Mouse (Mus musculus): Measurements from ENCODE around the gene Upp2.
A peak's percentile ranks its signal among the peaks of the same experiment; 100 is the strongest.

Upp2 gene

DNA sequence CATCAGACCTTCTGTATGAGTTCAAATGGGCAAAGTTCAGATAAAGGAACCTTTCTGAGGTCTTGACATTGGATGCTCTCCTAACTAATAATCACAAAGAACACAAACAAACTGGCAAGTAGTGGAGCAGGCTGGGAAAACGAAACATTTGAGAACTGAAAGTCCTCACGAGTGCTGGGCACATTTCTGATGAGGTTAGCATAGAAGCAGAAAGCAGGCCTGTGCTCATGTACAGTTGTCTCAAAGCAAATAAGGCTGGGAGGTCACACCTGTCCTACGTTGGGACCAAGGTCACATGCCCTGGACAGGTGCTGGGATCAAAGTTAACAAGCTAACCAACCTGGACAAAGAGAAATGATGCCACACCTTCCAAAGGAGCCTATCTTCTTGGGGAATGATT, 187.6 kb downstream of the Upp2 start:
- DNase-seq (ENCODE audit: low read depth, low spot score), result no peak

DNA sequence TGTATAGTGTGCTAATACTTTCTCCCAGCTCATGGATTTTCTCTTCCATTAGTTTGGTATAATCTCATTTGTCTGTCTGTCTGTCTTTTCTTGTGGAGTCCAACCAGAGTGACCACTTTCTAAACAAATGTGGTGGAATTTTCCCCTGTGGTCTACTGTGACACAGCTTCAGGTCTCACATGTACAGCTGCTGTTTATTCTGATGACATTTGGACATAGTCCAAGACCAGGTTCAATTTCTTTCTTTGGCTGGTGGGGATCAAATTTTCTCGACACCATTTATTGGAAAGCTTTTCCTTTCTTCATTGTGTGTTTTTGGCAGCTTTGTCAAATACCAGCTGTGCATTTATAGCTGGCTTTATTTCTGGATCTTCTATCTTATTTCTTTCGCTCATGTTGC, 191.0 kb downstream of the Upp2 start:
- no peak for DNase-seq (ENCODE audit: low read depth, low spot score)

DNA sequence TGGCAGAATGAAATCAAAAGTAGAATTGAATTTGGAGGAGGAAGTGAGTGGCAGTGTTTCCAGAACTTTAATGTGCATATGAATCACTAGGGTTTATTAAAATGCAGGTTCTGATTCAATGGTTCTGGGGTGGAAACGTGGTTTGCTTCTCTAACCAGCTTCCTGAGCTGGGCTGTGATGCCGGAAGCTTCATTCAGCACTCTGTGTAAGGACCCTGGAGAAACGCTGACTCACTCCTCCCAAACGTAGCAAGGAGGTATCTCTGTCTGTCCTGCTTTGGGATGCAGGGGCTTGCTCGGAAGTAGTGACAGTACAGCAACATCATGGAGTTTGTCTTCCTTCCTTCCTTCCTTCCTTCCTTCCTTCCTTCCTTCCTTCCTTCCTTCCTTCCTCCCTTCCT, 192.6 kb downstream of the Upp2 start:
- peak; percentile 42 for DNase-seq (ENCODE audit: low read depth, low spot score)

DNA sequence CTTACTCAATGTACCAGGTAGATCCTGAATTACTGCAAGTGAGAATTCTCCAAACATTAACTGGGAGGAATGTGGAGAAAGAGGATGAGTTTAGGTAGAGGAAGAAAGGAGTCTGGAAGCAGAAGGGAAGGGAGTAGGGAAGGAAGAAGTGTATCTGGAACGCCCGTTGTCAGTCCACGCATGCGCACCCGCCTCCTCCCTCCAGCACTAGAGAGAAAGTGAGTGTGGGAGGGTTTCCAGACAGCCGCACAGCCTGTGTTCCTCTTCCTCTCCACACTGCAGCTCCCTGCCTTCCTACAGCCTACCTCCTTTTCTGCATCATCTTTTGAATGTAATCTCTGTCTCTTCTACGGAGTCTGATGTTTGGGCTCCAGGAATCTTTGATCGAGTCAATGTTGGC, 198.0 kb downstream of the Upp2 start:
- DNase-seq (ENCODE audit: low read depth, low spot score), result peak; percentile 85

DNA sequence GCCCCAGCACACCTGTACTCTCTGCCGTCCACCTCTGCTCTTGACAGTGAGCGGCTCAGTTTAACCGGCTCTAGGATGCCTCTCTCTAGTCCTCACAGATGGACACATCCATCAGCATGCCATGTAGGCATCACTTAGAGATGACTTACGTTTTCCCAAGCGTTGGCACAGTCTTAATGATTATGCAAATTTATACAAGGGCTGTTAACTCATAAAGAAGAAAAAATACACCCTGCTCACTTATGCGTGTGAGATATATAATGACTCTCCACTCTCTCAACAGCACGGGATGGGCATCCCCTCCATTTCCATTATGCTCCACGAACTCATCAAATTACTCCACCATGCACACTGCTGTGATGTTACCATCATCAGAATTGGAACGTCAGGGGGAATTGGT, 206.7 kb downstream of the Upp2 start:
- no peak for DNase-seq (ENCODE audit: low read depth, low spot score)

DNA sequence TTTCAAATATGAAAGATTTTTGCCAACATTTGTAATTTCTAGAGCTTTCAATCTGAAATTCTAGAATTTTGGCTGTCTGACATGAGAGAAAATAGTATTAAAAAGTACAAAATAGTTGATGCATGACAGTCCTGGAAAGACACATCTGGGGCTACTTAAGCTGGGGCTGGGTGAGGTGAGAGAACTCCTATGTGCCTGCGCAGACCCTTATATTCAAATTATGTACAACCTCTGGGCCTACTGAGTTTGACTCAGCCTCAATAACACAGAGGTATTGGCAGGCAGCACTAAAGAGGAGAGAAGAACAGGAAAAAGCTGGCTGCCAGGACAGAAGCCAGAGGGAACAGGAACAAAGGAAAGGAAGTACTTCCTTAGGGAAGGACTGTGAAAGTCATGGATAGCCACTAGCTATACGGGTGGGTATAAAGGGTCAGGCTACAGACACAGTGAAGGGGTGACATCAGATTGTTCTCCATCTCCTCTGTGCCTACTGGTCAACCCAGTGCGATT, 211.9 kb downstream of the Upp2 start:
- no peak for DNase-seq (ENCODE audit: low read depth, low spot score)

GRCm38 (mm10) chr2:58783526-58783925, 216.4 kb downstream of the Upp2 start:
- peak; percentile 98 for DNase-seq (ENCODE audit: low read depth, low spot score)

- DNase-seq (ENCODE audit: low read depth, low spot score), result no peak
These were observed 219.1 kb downstream of the Upp2 start for GRCm38 (mm10) chr2:58786177-58786576.

DNA sequence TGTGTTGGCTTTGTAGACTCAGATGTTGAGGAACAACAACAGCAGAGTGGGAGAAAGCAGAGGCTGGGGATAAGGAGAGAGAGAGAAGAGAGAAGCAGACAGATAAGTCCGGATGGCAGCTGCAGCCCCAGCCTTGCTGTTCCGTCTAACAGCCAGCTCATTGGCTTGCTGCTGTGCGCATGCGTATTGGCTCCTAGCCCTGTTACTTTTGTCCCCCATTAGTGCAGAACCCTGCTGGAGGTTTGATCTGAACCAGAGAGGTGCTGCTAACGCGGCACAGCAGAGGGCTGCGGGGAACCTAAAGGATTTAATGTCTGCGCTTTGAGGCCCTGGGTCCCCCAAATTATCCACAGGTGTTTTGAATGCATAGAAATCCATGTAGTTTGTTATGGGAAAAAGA, 219.6 kb downstream of the Upp2 start:
- DNase-seq (ENCODE audit: low read depth, low spot score), result no peak

- DNase-seq (ENCODE audit: low read depth, low spot score), result no peak
These were observed 220.3 kb downstream of the Upp2 start for GRCm38 (mm10) chr2:58787360-58787759.

DNA sequence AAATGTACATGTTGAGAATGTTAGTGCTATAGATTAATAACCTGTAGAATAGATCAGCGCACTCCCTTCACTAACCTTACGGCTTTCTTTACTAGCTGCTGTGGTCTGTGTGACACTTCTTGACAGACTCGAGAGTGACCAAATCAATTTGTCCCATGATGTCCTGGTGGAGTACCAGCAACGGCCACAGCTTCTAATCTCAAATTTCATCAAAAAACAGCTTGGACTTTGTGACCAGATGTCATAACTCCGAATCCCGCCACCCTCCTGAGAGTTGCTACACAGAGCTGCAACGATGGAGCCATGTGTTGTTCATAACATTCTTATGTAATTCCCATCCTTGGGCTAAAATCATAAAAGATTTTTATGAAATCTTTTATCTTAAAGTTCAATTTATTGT, 222.8 kb downstream of the Upp2 start:
- no peak for DNase-seq (ENCODE audit: low read depth, low spot score)

- no peak for DNase-seq (ENCODE audit: low read depth, low spot score)
These were observed 223.3 kb downstream of the Upp2 start for GRCm38 (mm10) chr2:58790361-58790760.

DNA sequence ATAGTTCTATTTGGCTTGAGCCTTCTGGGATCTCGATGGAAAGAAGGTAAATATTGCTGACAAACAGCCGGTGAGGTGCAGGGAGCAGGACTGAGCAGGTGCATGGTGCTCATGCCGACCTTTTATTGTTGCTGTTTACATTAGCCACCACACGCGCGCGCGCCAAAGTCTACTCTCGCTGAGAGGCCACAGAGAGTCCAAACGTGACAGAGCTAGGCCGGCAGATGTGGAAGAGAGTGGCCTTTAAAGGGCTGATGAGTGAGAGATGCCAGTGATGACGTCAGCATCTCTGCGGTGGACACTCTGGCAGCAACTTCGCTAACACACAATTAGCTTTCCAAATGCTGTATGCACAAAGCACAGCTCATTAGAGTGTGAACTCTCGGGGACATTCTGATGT, 227.4 kb downstream of the Upp2 start:
- no peak for DNase-seq (ENCODE audit: low read depth, low spot score)

DNA sequence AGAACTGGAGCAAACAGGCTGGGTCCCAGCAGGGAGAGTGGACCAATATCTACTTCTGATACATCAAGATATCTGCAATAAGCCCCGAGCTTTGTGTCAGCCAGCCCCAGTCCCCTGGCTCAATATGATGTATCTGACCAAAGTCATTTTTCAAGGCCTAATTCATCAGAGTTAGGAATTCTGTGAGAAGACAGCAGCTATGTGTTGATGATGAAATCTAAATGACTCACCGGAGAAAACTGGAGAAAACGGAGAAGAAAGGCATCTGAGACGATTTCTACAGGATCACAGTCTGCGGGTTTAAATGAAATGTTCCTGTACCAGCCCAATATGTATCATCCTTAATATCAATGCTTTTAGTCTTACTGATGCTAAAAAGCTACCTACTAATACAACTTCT, 228.3 kb downstream of the Upp2 start:
- DNase-seq (ENCODE audit: low read depth, low spot score), result no peak

GRCm38 (mm10) chr2:58797506-58797905, 230.4 kb downstream of the Upp2 start:
- DNase-seq (ENCODE audit: low read depth, low spot score), result no peak

DNA sequence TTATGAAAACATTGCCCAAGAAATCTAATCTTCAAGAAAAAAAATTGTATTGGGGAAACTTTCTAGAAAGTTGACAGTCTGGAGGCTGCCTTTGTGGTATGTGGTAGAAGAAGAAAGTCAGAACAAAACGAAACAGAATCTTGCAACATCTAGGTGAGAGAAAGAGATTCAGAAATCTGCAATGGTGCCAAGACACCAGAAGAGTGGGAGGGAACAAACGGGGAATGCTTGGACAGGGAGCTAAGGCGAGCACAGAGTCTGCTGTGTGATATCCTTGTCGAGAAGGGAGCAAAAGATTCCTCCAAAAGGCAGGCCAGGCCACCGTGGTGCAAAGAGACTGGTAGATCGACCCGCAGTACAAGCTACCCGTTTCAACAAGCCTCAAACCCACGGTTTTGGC, 232.0 kb downstream of the Upp2 start:
- DNase-seq (ENCODE audit: low read depth, low spot score), result peak; percentile 61

- DNase-seq (ENCODE audit: low read depth, low spot score), result peak; percentile 76
These were observed 232.5 kb downstream of the Upp2 start for GRCm38 (mm10) chr2:58799623-58800022.

DNA sequence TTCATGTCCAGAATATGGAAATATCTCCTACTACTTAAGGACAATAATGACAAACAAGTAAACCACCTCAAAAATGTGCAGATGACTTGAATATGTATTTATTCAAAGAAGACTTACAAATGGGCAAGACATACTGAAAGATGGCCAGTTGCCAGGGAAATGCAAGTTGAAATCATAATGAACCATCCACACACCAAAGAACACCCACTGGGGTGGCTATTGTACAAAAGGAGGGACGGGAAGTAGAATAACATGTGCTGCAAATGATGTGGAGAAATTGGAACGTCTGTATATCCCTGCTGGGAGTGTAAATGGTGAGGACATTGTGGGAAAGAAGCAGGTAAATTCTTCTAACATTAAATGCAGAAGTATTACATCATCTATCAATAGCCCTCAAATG, 245.8 kb downstream of the Upp2 start:
- DNase-seq (ENCODE audit: low read depth, low spot score), result peak; percentile 20

DNA sequence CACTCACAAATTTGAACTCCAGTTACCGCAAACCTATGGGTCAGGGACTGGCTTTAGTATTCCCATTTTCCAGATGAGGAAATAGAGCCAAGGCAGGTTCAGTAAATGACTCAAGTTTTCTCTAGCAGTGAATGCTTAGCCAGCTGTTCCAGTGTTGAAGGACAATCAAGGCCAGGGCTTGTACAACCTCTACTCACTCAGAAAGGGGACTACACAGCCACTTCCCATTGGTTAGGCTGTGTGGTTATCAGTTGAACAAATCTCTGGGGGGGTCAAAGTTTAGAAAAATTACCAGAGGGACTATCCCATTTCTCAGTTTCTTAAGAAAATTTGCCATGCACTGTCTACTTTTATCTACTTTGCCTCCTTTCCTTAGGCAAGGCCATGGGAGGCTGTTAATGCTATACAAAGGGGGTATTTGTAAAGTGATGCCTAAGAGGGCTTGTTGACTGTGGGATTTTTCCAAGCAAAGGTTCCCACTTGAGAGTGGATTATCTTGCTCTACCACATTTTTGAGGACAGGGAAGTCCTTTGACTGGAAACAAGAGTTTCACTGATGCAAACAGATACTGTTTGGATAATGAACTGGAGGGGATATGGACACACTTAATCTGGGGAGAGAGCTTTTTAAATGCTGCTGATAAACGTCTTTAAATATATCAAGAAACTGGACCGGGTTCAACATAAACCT, 262.0 kb downstream of the Upp2 start:
- no peak for DNase-seq (ENCODE audit: low read depth, low spot score)

- peak; percentile 63 for DNase-seq (ENCODE audit: low read depth, low spot score)
These were observed 263.1 kb downstream of the Upp2 start for GRCm38 (mm10) chr2:58829981-58830742.

DNA sequence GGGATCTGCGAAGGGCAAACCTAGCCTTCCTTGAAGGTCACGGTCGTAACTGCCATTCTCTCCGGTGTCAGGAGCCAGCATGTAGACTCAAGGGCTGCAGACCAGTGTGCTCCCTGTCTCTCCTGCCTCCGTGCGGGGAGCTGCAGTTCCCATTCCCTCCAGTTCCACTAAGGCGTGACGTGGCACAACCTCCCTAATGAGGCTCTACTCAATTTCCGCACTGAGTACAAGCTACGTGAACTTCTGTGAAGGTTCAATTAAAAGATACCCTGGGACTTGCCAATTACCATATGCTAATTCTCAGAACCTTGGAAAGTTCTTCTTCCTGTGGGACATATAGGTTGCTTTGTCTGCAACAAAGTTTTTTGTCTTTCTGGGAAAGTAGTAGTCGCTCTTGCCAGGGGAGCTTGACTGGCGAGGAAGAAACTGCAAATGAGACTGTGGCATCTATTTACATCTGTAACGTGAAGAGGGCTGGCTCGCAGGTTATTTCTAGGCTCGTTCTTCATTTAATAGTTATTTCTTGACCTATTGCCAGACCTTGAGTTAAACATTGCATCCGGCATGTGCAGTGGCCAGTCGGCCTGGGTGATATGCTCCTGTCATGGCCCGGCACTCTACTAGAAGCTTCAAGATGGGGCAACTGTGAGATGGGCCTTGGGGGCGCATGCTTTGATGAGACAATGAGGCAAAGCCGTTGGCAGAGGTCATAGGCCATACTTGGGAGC, 265.3 kb downstream of the Upp2 start:
- DNase-seq (ENCODE audit: low read depth, low spot score), result no peak

- no peak for DNase-seq (ENCODE audit: low read depth, low spot score)
These were observed 273.9 kb downstream of the Upp2 start for GRCm38 (mm10) chr2:58841021-58841420.

All from brain, adult 2 months (tissue).